In genomic region chr19:58238325-58238724, GRCm38 (mm10) we compare ENCODE assay signal across 25 mouse cellular contexts.
A peak's percentile ranks its signal among the peaks of the same experiment; 100 is the strongest.
DNase-seq lines count a peak whose midpoint lies in the region; ATAC-seq lines count a peak whose summit lies in the region.
"Had no signal": no experiment of that assay in that cellular context is flagged by ENCODE, and none has a peak within 500 bp of the region (broad histone marks: within the 10 kb centered on the region; RNA-seq: fewer than 3 reads in every experiment).

No protein-coding gene starts in this region.

- DNase-seq in CD4-positive, CD25-positive, alpha-beta regulatory T cell, adult 2 months (ENCODE audit: low read depth, low spot score) = peak; percentile 10
- DNase-seq in cerebellum, adult 8-10 months = no peak
- DNase-seq in layer of hippocampus, postnatal 36 days = no peak
- DNase-seq in right cerebral cortex, postnatal 14 days = no peak
- DNase-seq: adrenal gland, adult 2 months; cerebellum, adult 9-10 months; cerebellum, postnatal 36 days; embryo, embryonic 11 days; gastrocnemius, postnatal 36 days; heart, postnatal 14 days; kidney, adult 8-10 months; layer of hippocampus, adult 9-11 months; liver; lung, adult 2 months; lung, postnatal 10 days; retina, postnatal 1 day; right cerebral cortex, postnatal 4 days had no signal

- ATAC-seq in CD4-positive, CD25-positive, alpha-beta regulatory T cell, adult 4 months = no peak
- peak; percentile 94 for ATAC-seq in common myeloid progenitor, adult 5-6 weeks (replicated peaks; ENCODE audit: low read depth, poor library complexity, severe bottlenecking)
- ATAC-seq in megakaryocyte progenitor cell, adult 5-6 weeks (replicated peaks; ENCODE audit: poor library complexity) = peak; percentile 85
- ATAC-seq: activated CD4-positive, CD25-positive, alpha-beta regulatory T cell, adult 4 months; forebrain, embryonic 15.5 days; hindbrain, postnatal 0 days; intestine, embryonic 16.5 days; midbrain, embryonic 16.5 days had no signal
